Mouse (Mus musculus) brown adipose tissue, adult 24 weeks (tissue): Measurements from ENCODE around the gene Sox12. TPM values are rescaled to one million over a fixed set of nuclear protein-coding genes. Genes with fewer than 3 reads are reported as not detected.
"Not testable (repeated sequence)": the region's sequence is repeated elsewhere in the genome, so short reads cannot be mapped to it uniquely, and the experiment has no call there.

Experiments
- H3K27ac ChIP-seq: fragments of 200-500 bp; replicated peaks from 2 replicates; pipeline ENCODE4 v1.5.1; 2012; ENCODE audit warnings: low read depth, mild to moderate bottlenecking, low read length
- H3K4me1 ChIP-seq: fragments of 200-500 bp; 2 replicates; pipeline ENCODE4 v1.6.1; 2012; ENCODE audit warnings: low read length, mixed read lengths; ENCODE audit not compliant: control insufficient read depth, insufficient read depth, insufficient read length
- H3K4me3 ChIP-seq: fragments of 200-500 bp; 2 replicates; pipeline ENCODE4 v1.5.1; 2012; ENCODE audit warnings: low read depth, mild to moderate bottlenecking, low read length, moderate library complexity; ENCODE audit not compliant: insufficient read depth
- polyA plus RNA-seq: library from polyadenylated mRNA; stranded (reverse); fragments of >200 nt; gene quantifications from 2 replicates; pipeline ENCODE4 v1.2.4, GENCODE M21; 2012; ENCODE audit not compliant: missing spikeins, insufficient read depth, insufficient read length

The Sox12 gene
- polyA plus RNA-seq, 1 experiment = 0.99 TPM

GRCm38 (mm10) chr2:152392786-152393185, 5.1 kb downstream of the Sox12 start:
- no peak overlapping the region for H3K4me3 ChIP-seq
- H3K4me1 ChIP-seq = no peaks in the 10 kb centered on the region
- H3K27ac ChIP-seq = no peak overlapping the region

- no peak overlapping the region for H3K27ac ChIP-seq
- H3K4me1 ChIP-seq = no peaks in the 10 kb centered on the region
- H3K4me3 ChIP-seq = no peak overlapping the region
These were observed 13.7 kb downstream of the Sox12 start for GRCm38 (mm10) chr2:152384191-152384590.

GRCm38 (mm10) chr2:152376345-152376741, 21.5 kb downstream of the Sox12 start, which contains the start of gene Nrsn2:
Gene Nrsn2, minus strand, starts transcription at chr2:152376638.
- H3K4me1 ChIP-seq = no peaks in the 10 kb centered on the region
- H3K4me3 ChIP-seq = no peak within 1 kb of the TSS
- no peak within 1 kb of the TSS for H3K27ac ChIP-seq

- H3K4me3 ChIP-seq = no peak overlapping the region
- H3K27ac ChIP-seq = no peak overlapping the region
- no peaks in the 10 kb centered on the region for H3K4me1 ChIP-seq
These were observed 22.1 kb downstream of the Sox12 start for GRCm38 (mm10) chr2:152375652-152376344.

- H3K4me3 ChIP-seq = no peak overlapping the region
- H3K4me1 ChIP-seq = no peaks in the 10 kb centered on the region
- H3K27ac ChIP-seq = no peak overlapping the region
These were observed 24.3 kb downstream of the Sox12 start for GRCm38 (mm10) chr2:152373547-152373946.

- Histone ChIP-seq H3K4me1 (no peaks in the 10 kb centered on the region), H3K27ac (no peak overlapping the region), H3K4me3 (no peak overlapping the region)
These were observed 25.2 kb downstream of the Sox12 start for GRCm38 (mm10) chr2:152372661-152373060.

GRCm38 (mm10) chr2:152372104-152372503, 25.8 kb downstream of the Sox12 start:
- Histone ChIP-seq H3K27ac (no peak overlapping the region), H3K4me1 (no peaks in the 10 kb centered on the region), H3K4me3 (no peak overlapping the region)

GRCm38 (mm10) chr2:152368532-152369140, 29.2 kb downstream of the Sox12 start:
- Histone ChIP-seq H3K4me1 (no peaks in the 10 kb centered on the region), H3K4me3 (no peak overlapping the region), H3K27ac (no peak overlapping the region)

GRCm38 (mm10) chr2:152367917-152368316, 29.9 kb downstream of the Sox12 start:
- Histone ChIP-seq H3K4me3 (no peak overlapping the region), H3K27ac (no peak overlapping the region), H3K4me1 (no peaks in the 10 kb centered on the region)

- no peak overlapping the region for H3K4me3 ChIP-seq
- peak overlapping the region; percentile 9; the same call in 1 of the 2 replicates for H3K27ac ChIP-seq
- peaks cover 11% of the 10 kb centered on the region for H3K4me1 ChIP-seq
These were observed 34.4 kb downstream of the Sox12 start for GRCm38 (mm10) chr2:152363245-152364147.

- peak overlapping the region; percentile 82 for H3K27ac ChIP-seq
- no peak overlapping the region for H3K4me3 ChIP-seq
- peaks cover 11% of the 10 kb centered on the region for H3K4me1 ChIP-seq
These were observed 36.7 kb downstream of the Sox12 start for GRCm38 (mm10) chr2:152361193-152361592.

GRCm38 (mm10) chr2:152360271-152360775, 37.5 kb downstream of the Sox12 start:
- Histone ChIP-seq H3K4me3 (no peak overlapping the region), H3K4me1 (peaks cover 11% of the 10 kb centered on the region), H3K27ac (peak overlapping the region; percentile 82)

GRCm38 (mm10) chr2:152359616-152360015, 38.2 kb downstream of the Sox12 start:
- H3K4me3 ChIP-seq = no peak overlapping the region
- peaks cover 11% of the 10 kb centered on the region for H3K4me1 ChIP-seq
- H3K27ac ChIP-seq = peak overlapping the region; percentile 76

- H3K4me3 ChIP-seq, H3K27ac ChIP-seq: not testable (repeated sequence)
- peaks cover 11% of the 10 kb centered on the region for H3K4me1 ChIP-seq
These were observed 38.9 kb downstream of the Sox12 start for GRCm38 (mm10) chr2:152358977-152359376.

- Histone ChIP-seq H3K27ac (no peak overlapping the region), H3K4me3 (no peak overlapping the region), H3K4me1 (peaks cover 11% of the 10 kb centered on the region)
These were observed 40.6 kb downstream of the Sox12 start for GRCm38 (mm10) chr2:152357254-152357653.
